Mouse (Mus musculus): ENCODE measurements at regions not wholly inside any gene's neighbourhood (a gene's known extent, or its start where the extent isn't known, plus 50 kb on each side); places are given as distances from the start of the nearest gene placed in this dataset.

DNA sequence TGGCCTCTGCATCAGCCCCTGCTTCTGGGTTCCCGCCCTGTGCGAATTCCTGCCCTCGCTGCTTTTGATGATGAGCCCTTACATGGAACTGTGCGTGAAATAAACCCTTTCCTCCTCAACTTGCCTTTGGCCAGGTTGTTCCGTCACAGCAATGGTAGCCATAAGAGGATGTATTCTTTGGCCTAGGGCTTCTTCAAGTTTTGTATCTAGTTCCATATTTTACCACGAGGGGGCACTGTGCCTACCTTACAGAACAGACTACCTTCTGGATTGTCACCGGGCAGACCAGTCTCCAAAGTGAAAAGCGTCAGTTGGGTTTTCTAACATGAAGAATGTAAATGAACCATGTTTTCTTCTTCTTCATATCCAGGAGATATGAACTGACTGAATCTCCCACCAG, 58.7 kb upstream of the Prkcq start:
- TF ChIP-seq CTCF (IDR thresholded peaks at IDR 0.05; ENCODE audit: low read depth, low read length) (no peak), POLR2A (IDR thresholded peaks at IDR 0.05; ENCODE audit: insufficient read depth, low read length) (no peak)
